Mouse (Mus musculus) heart, postnatal 0 days (tissue): ENCODE results near the gene Lemd1.

Experiments
- CTCF ChIP-seq: IDR thresholded peaks from 2 replicates; pipeline ENCODE4 v1.5.1; 2016; ENCODE audit warnings: antibody characterized with exemption, control low read depth, low read depth
- EP300 ChIP-seq: IDR thresholded peaks from 2 replicates; pipeline ENCODE4 v1.6.1; 2016; ENCODE audit warnings: antibody characterized with exemption, low read depth

- TF ChIP-seq EP300: no peak
- no peak for TF ChIP-seq CTCF
These were observed 111.2 kb downstream of the Lemd1 start for GRCm38 (mm10) chr1:132302341-132302866.
